Mouse (Mus musculus) forebrain, embryonic 10.5 days (tissue): ENCODE measurements around the gene Syt13. TPM values are rescaled to one million over a fixed set of nuclear protein-coding genes. Genes with fewer than 3 reads are reported as not detected.
A peak's percentile ranks its signal among the peaks of the same experiment; 100 is the strongest.

Source experiments
- DNase-seq: peaks from one replicate; pipeline ENCODE4 v3.0.0-alpha.2; 2017; ENCODE audit warnings: low spot score; ENCODE audit errors: extremely low spot score
- H3K27ac ChIP-seq: fragments of 300-500 bp; sonication (generic); 2 replicates; pipeline ENCODE4 v1.5.1; 2016; ENCODE audit warnings: mild to moderate bottlenecking
- H3K27me3 ChIP-seq: fragments of 300-500 bp; sonication (generic); 2 replicates; pipeline ENCODE4 v1.6.1; 2016; ENCODE audit warnings: mild to moderate bottlenecking; ENCODE audit not compliant: poor library complexity, severe bottlenecking
- H3K36me3 ChIP-seq: fragments of 300-500 bp; sonication (generic); replicated peaks from 2 replicates; pipeline ENCODE4 v1.6.1; 2016; ENCODE audit warnings: mild to moderate bottlenecking, moderate library complexity
- H3K4me1 ChIP-seq: fragments of 300-500 bp; sonication (generic); 2 replicates; pipeline ENCODE4 v1.6.1; 2016
- H3K4me3 ChIP-seq: fragments of 300-500 bp; sonication (generic); 2 replicates; pipeline ENCODE4 v1.5.1; 2016; ENCODE audit warnings: mild to moderate bottlenecking, moderate library complexity
- H3K9me3 ChIP-seq: fragments of 300-500 bp; sonication (generic); 2 replicates; pipeline ENCODE4 v1.6.1; 2016; ENCODE audit warnings: mild to moderate bottlenecking, moderate library complexity
- WGBS: fragments of 180-500 bp; shearing (Covaris S2); methylation state at CpG from one replicate; pipeline ENCODE4 v1.1.7; 2016; 5-methylcytosine and 5-hydroxymethylcytosine counted together
- polyA plus RNA-seq: library from polyadenylated mRNA; unstranded; fragments of >200 nt; fragmentation: Nextera tagmentation; extraction: Ambion mirVana; gene quantifications from 2 replicates; pipeline ENCODE4 v1.2.1, GENCODE M21; 2016

Syt13 gene
- polyA plus RNA-seq, 1 experiment from 2014 or later: 3.7 TPM

DNA sequence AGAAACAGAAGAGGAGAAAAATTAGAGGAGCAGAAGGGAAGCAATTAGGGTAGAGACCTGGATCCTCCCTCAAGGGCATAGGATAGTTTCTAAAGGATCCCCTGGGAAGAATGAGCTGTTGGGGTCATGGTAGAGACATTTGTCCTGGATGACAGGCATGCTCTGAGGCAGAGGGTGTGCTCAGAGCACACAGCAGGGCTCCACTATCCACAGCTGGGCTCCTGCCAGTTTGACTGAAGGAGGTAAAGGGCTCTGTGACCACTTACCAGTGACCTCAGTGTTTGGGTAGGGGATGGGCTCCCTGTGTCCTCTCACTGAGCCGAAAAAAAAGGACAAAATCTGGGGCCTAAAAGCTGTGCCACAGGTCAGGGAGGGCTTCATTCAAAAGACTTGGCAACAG, 34.6 kb downstream of the Syt13 start:
- H3K4me3 ChIP-seq: no peak overlapping the region
- no peaks in the 10 kb centered on the region for H3K9me3 ChIP-seq
- no peak overlapping the region for H3K27ac ChIP-seq
- DNase-seq: no peak
- H3K4me1 ChIP-seq: peaks cover 28% of the 10 kb centered on the region
- H3K36me3 ChIP-seq: no peaks in the 10 kb centered on the region
- H3K27me3 ChIP-seq: no peaks in the 10 kb centered on the region
- 62% methylated on average over 1 of the region's 1 CpGs for WGBS

DNA sequence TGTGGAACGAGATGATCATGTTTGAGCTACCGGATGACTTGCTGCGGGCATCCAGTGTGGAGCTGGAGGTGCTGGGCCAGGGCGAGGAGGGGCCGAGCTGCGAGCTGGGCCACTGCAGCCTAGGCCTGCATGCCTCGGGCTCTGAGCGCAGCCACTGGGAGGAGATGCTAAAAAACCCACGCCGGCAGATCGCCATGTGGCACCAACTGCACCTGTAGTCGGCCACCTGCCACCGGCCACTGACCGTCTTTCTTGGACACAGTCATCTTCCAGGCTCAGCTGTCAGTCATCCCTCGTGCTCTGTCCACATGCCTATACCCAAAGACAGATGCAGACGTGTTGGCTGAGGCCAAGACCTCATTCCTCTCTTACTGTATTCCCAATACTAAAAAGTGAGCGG, 38.6 kb downstream of the Syt13 start:
- H3K27ac ChIP-seq: no peak overlapping the region
- no peak for DNase-seq
- no peaks in the 10 kb centered on the region for H3K27me3 ChIP-seq
- H3K4me1 ChIP-seq: peaks cover 15% of the 10 kb centered on the region
- WGBS: 95% methylated on average over 17 of the region's 17 CpGs
- no peak overlapping the region for H3K4me3 ChIP-seq
- H3K36me3 ChIP-seq: no peaks in the 10 kb centered on the region
- no peaks in the 10 kb centered on the region for H3K9me3 ChIP-seq

DNA sequence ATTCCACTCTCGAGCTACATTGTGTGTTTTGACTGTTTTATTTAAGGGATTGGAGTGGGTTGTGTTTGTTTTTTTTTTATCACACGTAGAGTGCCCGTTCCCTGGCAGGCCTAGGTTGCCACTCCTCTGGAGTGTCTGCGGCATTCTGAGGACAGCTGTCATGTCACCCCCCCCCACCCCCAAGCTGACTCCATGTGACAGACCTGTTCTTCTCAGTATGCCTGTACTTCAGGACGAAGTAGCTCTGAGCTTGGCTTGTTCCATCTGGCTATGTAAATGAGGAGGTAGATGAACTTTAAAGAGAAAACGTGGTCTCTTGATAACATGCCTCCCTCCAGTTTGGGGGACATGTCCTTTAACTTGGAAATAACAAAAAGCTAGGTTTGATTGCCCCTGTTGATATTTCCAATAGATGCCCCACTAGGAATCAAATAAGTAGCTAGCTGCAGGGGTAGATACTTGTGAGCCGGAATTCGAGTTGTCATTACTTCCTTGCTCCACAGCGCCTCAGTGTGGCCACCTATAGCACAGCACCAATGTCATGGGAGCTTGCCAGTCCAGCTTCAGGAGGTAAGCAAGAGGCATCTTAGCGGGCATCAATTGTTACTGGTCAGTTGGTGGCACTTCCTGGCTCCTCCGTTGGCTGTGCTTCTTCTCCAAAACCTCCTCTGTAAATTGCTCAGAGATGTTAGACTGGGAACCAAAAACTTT, 39.7 kb downstream of the Syt13 start:
- no peak overlapping the region for H3K27ac ChIP-seq
- WGBS: 47% methylated on average over 11 of the region's 11 CpGs
- peaks cover 4% of the 10 kb centered on the region for H3K4me1 ChIP-seq
- no peak overlapping the region for H3K4me3 ChIP-seq
- H3K9me3 ChIP-seq: no peaks in the 10 kb centered on the region
- H3K36me3 ChIP-seq: no peaks in the 10 kb centered on the region
- H3K27me3 ChIP-seq: no peaks in the 10 kb centered on the region
- DNase-seq: peak; percentile 65

DNA sequence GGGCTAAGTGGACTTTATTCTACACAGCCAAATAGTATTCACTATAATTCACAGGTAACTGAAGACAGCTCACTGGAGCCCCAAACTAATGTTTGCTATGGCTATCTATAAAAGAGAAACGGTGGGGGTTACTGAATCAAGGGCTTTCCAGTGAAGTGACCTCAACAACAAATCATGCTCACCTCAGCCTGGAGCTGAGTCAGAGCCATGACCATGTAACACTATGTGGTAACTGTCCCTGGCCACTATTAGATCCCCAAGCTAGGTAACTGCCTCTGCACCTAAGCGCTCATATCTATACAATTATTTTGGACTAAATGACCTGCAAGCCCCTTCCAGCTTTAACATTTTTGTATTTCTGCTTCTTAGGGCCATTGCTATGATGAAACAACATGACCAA, 42.0 kb downstream of the Syt13 start:
- H3K9me3 ChIP-seq: no peaks in the 10 kb centered on the region
- 90% methylated on average over 2 of the region's 2 CpGs for WGBS
- no peaks in the 10 kb centered on the region for H3K4me1 ChIP-seq
- no peak for DNase-seq
- H3K27me3 ChIP-seq: no peaks in the 10 kb centered on the region
- H3K27ac ChIP-seq: no peak overlapping the region
- no peaks in the 10 kb centered on the region for H3K36me3 ChIP-seq
- no peak overlapping the region for H3K4me3 ChIP-seq

DNA sequence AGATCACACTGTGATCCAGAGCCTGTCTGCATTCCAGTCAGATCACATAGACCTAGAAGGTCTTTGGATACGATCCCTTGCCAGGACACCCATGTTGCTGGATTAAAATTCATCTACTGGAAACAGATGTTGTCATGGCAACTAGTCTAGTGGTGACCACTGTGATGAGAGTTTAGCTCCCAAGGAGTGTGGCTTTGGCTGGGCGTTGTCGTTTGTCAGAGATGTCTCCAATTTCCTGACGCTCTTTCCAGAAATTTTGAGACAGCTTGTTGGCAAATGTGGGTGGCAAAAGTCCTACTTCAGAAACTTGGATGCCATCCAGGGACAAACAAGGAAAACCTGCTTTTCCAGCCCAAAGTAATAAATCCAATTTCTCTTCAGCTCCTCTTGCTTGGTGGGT, 43.7 kb downstream of the Syt13 start:
- no peaks in the 10 kb centered on the region for H3K27me3 ChIP-seq
- no peaks in the 10 kb centered on the region for H3K36me3 ChIP-seq
- no peak for DNase-seq
- H3K9me3 ChIP-seq: no peaks in the 10 kb centered on the region
- no peak overlapping the region for H3K4me3 ChIP-seq
- WGBS: 93% methylated on average over 4 of the region's 4 CpGs
- H3K4me1 ChIP-seq: no peaks in the 10 kb centered on the region
- H3K27ac ChIP-seq: no peak overlapping the region

DNA sequence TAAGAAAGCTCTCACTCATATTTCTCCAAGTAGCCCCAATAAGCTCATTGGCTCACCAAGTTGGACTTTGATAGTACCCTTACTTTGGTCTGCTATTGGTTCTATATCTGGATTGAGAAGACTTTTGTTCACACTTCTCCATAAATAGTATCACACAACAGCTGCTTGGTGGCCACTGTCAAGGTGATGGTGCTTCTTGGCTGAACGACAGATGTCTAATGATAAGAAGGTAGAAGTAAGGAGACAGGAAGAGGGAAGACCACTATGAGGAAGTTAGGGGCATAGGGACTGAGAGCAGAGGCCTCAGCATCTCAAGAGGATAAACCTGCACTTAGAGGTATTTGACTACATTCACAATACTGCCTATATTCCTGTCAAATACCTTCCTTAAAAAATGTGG, 49.4 kb downstream of the Syt13 start:
- Histone ChIP-seq H3K27me3 (no peaks in the 10 kb centered on the region; the same call in 1 of the 2 replicates), H3K27ac (no peak overlapping the region), H3K36me3 (no peaks in the 10 kb centered on the region), H3K4me3 (no peak overlapping the region), H3K4me1 (peaks cover 25% of the 10 kb centered on the region), H3K9me3 (no peaks in the 10 kb centered on the region; the same call in 1 of the 2 replicates)
- no peak for DNase-seq
- WGBS: 90% methylated on average over 1 of the region's 1 CpGs

DNA sequence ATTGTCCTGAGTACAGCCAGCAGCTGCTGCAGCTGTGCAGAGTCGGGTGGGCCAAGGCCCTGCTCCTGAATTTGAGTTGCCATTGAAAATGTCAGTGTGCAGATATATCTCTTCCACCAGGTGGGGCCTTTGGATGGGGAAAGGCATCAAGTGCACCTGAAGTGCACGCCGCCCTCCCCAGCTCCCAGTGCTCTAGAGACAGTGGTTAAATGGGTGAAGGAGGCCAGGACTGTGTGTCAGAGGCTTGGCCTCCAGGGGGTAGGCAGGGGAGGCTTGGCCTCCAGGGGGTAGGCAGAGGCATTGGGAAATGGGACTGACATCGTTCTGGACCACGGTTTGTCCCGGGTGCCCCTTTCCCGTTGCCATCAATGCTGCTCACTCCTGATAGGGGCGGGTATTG, 51.4 kb downstream of the Syt13 start:
- WGBS: 56% methylated on average over 8 of the region's 8 CpGs
- Histone ChIP-seq H3K27me3 (no peaks in the 10 kb centered on the region; the same call in 1 of the 2 replicates), H3K27ac (no peak overlapping the region), H3K4me3 (no peak overlapping the region), H3K4me1 (peaks cover 25% of the 10 kb centered on the region), H3K36me3 (peaks cover 5% of the 10 kb centered on the region; the same call in 1 of the 2 replicates), H3K9me3 (no peaks in the 10 kb centered on the region; the same call in 1 of the 2 replicates)
- no peak for DNase-seq

DNA sequence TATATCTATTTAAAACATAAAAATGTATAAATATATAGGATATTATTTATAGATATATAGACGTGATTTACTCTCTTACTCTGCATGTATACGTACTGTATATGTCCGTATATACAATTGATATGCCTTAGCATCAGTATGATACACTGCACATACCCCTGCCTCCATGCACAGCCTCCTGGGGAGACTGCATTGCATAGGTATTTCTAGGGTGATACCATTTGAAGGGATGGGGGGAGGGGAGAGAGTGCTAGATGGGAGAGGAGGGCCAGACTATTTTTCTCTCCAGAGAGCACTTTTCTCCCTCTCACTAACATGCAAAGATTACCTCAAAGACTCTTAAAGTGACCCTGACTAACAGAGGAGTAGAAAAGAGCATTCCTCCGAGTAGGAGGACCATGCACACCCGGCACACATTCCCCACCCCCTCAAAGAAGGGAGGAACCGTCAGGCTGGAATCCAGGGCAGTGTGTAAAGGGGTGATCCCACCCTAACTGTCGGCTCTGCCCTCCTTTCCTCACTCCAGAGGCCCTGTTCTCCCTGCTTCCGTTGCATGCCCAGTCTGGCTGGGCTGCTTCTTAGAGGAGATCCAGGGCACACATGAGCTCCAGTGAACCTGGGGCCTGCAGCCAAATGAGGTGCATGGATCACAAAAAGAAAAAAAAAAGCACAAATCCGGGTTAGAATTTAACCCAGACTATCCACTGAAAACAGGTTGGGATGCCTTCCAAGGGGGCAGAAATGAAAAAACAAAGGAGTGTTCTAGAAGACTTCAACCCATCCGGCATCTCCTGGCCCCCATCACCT, 52.3 kb downstream of the Syt13 start:
- 0 out of 2 replicates have a peak overlapping the region, but pooled peaks have one; percentile 44 for H3K27ac ChIP-seq
- H3K4me3 ChIP-seq: no peak overlapping the region
- 28% methylated on average over 10 of the region's 10 CpGs for WGBS
- peaks cover 12% of the 10 kb centered on the region for H3K36me3 ChIP-seq
- no peaks in the 10 kb centered on the region; the same call in 1 of the 2 replicates for H3K27me3 ChIP-seq
- H3K4me1 ChIP-seq: peaks cover 25% of the 10 kb centered on the region
- H3K9me3 ChIP-seq: no peaks in the 10 kb centered on the region; the same call in 1 of the 2 replicates
- DNase-seq: no peak

DNA sequence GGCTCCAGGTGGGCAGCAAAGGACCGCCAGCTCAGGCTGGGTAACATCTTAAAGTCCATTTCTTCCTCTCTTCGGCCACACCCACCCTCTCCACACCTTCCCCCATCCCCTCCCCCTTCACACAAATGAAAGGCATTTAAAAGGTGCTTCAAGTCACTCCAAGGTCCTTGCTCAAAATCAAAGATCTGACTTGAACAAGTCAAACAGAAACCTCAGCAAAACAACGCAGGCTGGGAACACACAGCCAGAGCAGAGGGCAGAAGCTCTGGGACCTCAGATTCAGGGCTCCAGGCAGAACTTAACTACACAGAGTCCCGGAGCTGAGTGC, 52.9 kb downstream of the Syt13 start:
- no peaks in the 10 kb centered on the region; the same call in 1 of the 2 replicates for H3K27me3 ChIP-seq
- 59% methylated on average over 4 of the region's 4 CpGs for WGBS
- DNase-seq: no peak

DNA sequence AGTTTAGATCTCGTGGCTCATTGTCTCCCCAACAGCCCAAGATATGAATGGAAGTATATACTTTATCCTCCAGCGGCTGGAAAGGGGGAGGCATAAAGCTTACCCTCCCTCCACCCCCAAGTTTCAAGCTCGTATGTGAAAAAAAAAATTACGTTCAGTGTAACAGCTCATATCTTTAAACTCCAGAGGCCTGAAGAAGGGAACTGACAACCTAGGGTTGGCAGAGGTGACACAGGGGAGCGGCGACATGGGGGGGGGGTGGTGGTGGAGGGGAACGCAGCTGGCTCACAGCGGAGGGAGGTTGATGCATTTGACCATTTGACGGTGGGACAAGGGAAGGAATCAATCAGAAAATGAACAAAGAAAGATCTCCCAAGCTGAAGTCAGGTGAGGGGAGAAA, 56.2 kb downstream of the Syt13 start:
- H3K27me3 ChIP-seq: no peaks in the 10 kb centered on the region; the same call in 1 of the 2 replicates
- no peaks in the 10 kb centered on the region for H3K9me3 ChIP-seq
- H3K36me3 ChIP-seq: peaks cover 51% of the 10 kb centered on the region
- no peak overlapping the region for H3K27ac ChIP-seq
- H3K4me3 ChIP-seq: no peak overlapping the region
- 91% methylated on average over 9 of the region's 9 CpGs for WGBS
- DNase-seq: no peak
- H3K4me1 ChIP-seq: peaks cover 27% of the 10 kb centered on the region

More for the DNA sequence above, 52.9 kb downstream of the Syt13 start:
- Histone ChIP-seq H3K27ac (no peak overlapping the region), H3K4me3 (no peak overlapping the region), H3K36me3 (peaks cover 18% of the 10 kb centered on the region), H3K9me3 (no peaks in the 10 kb centered on the region; the same call in 1 of the 2 replicates), H3K4me1 (peaks cover 25% of the 10 kb centered on the region)

DNA sequence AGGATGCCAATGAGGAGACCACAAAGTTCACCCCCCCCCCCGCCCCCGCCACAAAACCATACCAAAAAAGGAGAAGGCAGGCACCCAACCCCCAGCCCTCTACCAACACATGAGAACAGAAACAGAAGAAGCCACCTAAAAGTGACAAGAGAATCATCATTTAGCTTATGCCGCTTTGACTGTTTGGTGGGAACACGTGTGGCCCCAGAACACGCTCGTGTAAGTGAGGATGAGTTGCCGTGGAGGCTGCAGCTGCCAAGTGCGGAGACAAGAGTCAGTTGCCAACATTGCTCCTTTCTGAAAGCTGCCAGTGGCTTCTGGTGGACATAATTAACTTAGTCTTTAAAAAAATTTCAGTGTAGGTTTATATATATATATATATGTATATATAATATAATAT, 56.6 kb downstream of the Syt13 start:
- H3K36me3 ChIP-seq: peaks cover 52% of the 10 kb centered on the region
- 92% methylated on average over 8 of the region's 8 CpGs for WGBS

DNA sequence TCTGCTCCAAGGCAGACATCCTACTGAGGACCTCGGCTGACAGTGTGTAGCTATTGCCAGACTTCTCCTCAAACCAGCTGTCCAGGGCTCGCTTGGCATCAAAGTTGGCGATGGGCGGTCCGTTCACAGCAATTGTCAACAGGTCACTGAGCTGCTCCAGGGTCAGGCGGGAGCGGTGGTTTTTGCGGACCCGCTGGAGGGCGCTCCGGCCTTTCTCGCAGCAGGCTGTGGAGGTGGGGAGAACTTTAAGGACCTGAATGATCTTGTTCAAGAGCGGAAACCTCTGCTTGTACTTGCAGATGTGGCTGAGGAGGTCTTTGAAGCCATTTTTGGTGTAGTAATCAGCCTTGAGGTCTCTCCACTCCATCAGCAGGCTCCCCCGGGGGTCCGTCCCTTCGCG, 57.2 kb downstream of the Syt13 start:
- Histone ChIP-seq H3K9me3 (no peaks in the 10 kb centered on the region), H3K36me3 (peaks cover 57% of the 10 kb centered on the region), H3K4me1 (peaks cover 19% of the 10 kb centered on the region), H3K27ac (no peak overlapping the region), H3K4me3 (no peak overlapping the region), H3K27me3 (no peaks in the 10 kb centered on the region; the same call in 1 of the 2 replicates)
- WGBS: 90% methylated on average over 17 of the region's 17 CpGs
- no peak for DNase-seq

More for the DNA sequence above, 56.6 kb downstream of the Syt13 start:
- Histone ChIP-seq H3K9me3 (no peaks in the 10 kb centered on the region), H3K27me3 (no peaks in the 10 kb centered on the region; the same call in 1 of the 2 replicates), H3K4me3 (no peak overlapping the region), H3K4me1 (peaks cover 24% of the 10 kb centered on the region), H3K27ac (no peak overlapping the region)
- no peak for DNase-seq

DNA sequence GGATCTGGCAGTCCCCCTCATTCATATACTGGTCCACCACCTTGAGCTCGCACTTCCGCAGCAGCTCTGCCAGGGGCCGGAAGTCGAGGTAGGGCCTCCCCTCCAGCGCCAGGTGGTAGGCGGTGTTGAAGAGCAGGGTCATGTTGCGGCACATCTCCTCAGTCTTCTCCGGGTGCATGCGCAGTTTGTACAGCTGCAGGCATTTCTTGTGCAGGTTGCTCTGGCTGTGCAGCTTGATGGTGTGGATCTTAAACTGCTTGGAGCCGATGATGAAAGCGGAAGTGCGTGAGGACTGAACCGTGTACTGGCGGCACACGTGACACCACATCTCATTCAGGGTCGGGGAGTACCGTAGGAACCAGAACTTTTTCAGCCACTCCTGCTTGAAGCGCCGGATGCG, 58.7 kb downstream of the Syt13 start:
- Histone ChIP-seq H3K27me3 (no peaks in the 10 kb centered on the region), H3K4me3 (no peak overlapping the region), H3K27ac (no peak overlapping the region), H3K4me1 (peaks cover 8% of the 10 kb centered on the region), H3K36me3 (peaks cover 66% of the 10 kb centered on the region), H3K9me3 (no peaks in the 10 kb centered on the region)
- WGBS: 97% methylated on average over 20 of the region's 20 CpGs
- DNase-seq: no peak
